Comparison of ENCODE assay signal across 8 mouse cellular contexts in the genomic region with DNA sequence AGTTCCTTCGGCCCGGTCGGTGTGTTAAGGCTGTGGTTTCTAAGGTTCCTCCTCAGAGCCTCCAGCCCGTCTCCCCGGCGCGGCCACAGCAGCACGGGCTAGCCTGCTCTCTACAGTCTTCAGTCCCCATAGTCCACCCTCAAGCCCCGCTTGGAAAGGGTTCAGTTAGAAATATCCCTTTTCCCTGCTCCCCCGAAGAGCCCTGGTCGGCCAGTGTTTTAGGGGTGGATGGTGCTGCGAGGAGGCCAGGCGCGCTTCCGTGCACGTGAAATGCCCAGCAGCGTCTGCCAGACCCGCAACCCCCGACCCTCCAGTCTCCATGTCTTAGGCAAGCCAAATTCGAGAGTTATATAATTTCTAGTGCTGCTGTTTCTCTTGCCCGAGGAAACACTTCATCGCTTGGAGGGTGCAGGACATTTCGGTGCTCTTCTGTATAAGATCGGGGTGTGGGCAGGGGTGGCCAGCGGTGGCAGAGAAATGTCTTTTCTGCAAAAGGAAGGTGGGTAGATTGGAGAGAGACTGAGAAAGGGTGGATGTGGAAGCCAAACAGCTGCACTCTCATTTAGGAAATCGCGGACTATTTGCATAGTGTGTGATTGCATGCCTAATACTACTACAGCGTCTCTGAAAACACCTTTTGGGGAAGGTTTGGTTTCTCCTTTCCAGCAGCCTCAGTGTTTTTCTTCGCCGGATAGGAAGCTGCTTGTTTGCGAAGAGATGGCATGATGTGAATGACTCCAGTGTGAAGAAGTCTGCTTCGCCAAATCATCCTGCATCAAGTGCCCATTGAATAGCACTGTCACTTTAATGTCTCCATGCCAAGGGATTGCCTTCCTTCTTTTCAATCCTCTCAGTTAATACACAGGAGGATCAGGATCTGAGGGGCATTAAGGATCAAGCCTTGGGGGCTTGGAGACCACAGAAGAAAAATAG. TPM values are rescaled to one million over a fixed set of nuclear protein-coding genes. Genes with fewer than 3 reads are reported as not detected.
A peak's percentile ranks its signal among the peaks of the same experiment; 100 is the strongest.
DNase-seq lines count a peak whose midpoint lies in the region; ATAC-seq and TF ChIP-seq lines count a peak whose summit lies in the region.

TSS of gene Dlg2 (plus strand) at position 360 of the 933 bp plus-strand sequence.

- ATAC-seq in neural tube, embryonic 11.5 days (ENCODE audit: insufficient read depth, low FRiP score, low TSS enrichment), result peak; percentile 1
- peak; percentile 72 for ATAC-seq in forebrain, postnatal 0 days
- ATAC-seq in megakaryocyte, adult 5-6 weeks (ENCODE audit: poor library complexity, severe bottlenecking), result peak; percentile 38; the same call in 1 of the 2 replicates
- ATAC-seq in stomach, postnatal 0 days (ENCODE audit: low FRiP score, low TSS enrichment), result no peak

- H3K27me3 ChIP-seq in neural tube, embryonic 11.5 days (ENCODE audit: control insufficient read depth, insufficient read depth, low read length), result no peaks in the 10 kb centered on the region
- no peaks in the 10 kb centered on the region for H3K27me3 ChIP-seq in forebrain, postnatal 0 days (ENCODE audit: insufficient read depth, low read length)
- H3K27me3 ChIP-seq in stomach, postnatal 0 days (ENCODE audit: control insufficient read depth, insufficient read depth, low read length), result no peaks in the 10 kb centered on the region

- peak; percentile 31 for DNase-seq in neural tube, embryonic 11.5 days (ENCODE audit: low spot score)
- DNase-seq in neural tube, embryonic 10.5 days (ENCODE audit: extremely low spot score, low spot score), result no peak
- no peak for DNase-seq in adrenal gland, postnatal 4 days (ENCODE audit: low spot score in 2 of 2)
- DNase-seq in forebrain, postnatal 0 days, result no peak
- peak; percentile 43 to 47 for DNase-seq in layer of hippocampus, postnatal 14 days (ENCODE audit: low spot score in 2 of 2)
- DNase-seq in stomach, postnatal 0 days (ENCODE audit: low spot score), result no peak
- DNase-seq in Muller cell, postnatal 12 days (ENCODE audit: inconsistent ontology term), result no peak

- TF ChIP-seq CTCF in forebrain, postnatal 0 days (IDR thresholded peaks at IDR 0.05; ENCODE audit: low read depth), result no peak
- TF ChIP-seq CTCF in stomach, postnatal 0 days (IDR thresholded peaks at IDR 0.05; ENCODE audit: low read depth), result no peak

- WGBS in neural tube, embryonic 11.5 days, result under 1% methylated on average over 32 of the region's 32 CpGs
- WGBS in forebrain, postnatal 0 days, result 2% methylated on average over 32 of the region's 32 CpGs
- WGBS in stomach, postnatal 0 days, result 1% methylated on average over 32 of the region's 32 CpGs

- H3K4me3 ChIP-seq in neural tube, embryonic 11.5 days (ENCODE audit: low read depth, low read length), result peak within 1 kb of the TSS; percentile 60
- peak within 1 kb of the TSS; percentile 70 for H3K4me3 ChIP-seq in forebrain, postnatal 0 days (ENCODE audit: low read depth, low read length)
- peak within 1 kb of the TSS; percentile 67 for H3K4me3 ChIP-seq in stomach, postnatal 0 days (ENCODE audit: low read depth, low read length)

- H3K9ac ChIP-seq in neural tube, embryonic 11.5 days (ENCODE audit: low read length), result peak within 1 kb of the TSS; percentile 59
- peak within 1 kb of the TSS; percentile 90 for H3K9ac ChIP-seq in forebrain, postnatal 0 days
- peak within 1 kb of the TSS; percentile 75 for H3K9ac ChIP-seq in stomach, postnatal 0 days (ENCODE audit: low read length)

- H3K4me2 ChIP-seq in neural tube, embryonic 11.5 days (ENCODE audit: low read depth), result peak within 1 kb of the TSS; percentile 71
- peak within 1 kb of the TSS; percentile 88 for H3K4me2 ChIP-seq in forebrain, postnatal 0 days (ENCODE audit: low read depth)
- peak within 1 kb of the TSS; percentile 90 for H3K4me2 ChIP-seq in stomach, postnatal 0 days (replicated peaks; ENCODE audit: low read depth)

- no peak within 1 kb of the TSS for H3K27ac ChIP-seq in neural tube, embryonic 11.5 days (ENCODE audit: low read depth, low read length)
- peak within 1 kb of the TSS; percentile 92 for H3K27ac ChIP-seq in forebrain, postnatal 0 days (ENCODE audit: low read depth, low read length)
- H3K27ac ChIP-seq in stomach, postnatal 0 days (replicated peaks), result peak within 1 kb of the TSS; percentile 75

- no peaks in the 10 kb centered on the region for H3K9me3 ChIP-seq in neural tube, embryonic 11.5 days (ENCODE audit: control insufficient read depth, low read length)
- H3K9me3 ChIP-seq in forebrain, postnatal 0 days (ENCODE audit: low read length), result no peaks in the 10 kb centered on the region
- no peaks in the 10 kb centered on the region for H3K9me3 ChIP-seq in stomach, postnatal 0 days (ENCODE audit: control insufficient read depth, low read length)

- H3K4me1 ChIP-seq in neural tube, embryonic 11.5 days (ENCODE audit: control insufficient read depth, insufficient read depth, low read length), result no peaks in the 10 kb centered on the region
- H3K4me1 ChIP-seq in forebrain, postnatal 0 days (ENCODE audit: insufficient read depth), result peaks cover 7% of the 10 kb centered on the region; the same call in 1 of the 2 replicates
- no peaks in the 10 kb centered on the region for H3K4me1 ChIP-seq in stomach, postnatal 0 days (replicated peaks; ENCODE audit: control insufficient read depth, insufficient read depth)

- no peaks in the 10 kb centered on the region for H3K36me3 ChIP-seq in neural tube, embryonic 11.5 days (ENCODE audit: control insufficient read depth, insufficient read depth, low read length)
- no peaks in the 10 kb centered on the region for H3K36me3 ChIP-seq in forebrain, postnatal 0 days (ENCODE audit: insufficient read depth)
- no peaks in the 10 kb centered on the region for H3K36me3 ChIP-seq in stomach, postnatal 0 days (ENCODE audit: control insufficient read depth, insufficient read depth, low read length)

- no peak for TF ChIP-seq EP300 in stomach, postnatal 0 days (optimal IDR thresholded peaks at IDR 0.05)

RNA-seq across cellular contexts. Expression of gene Dlg2, which starts in this region (rescaled TPM):
- 5.1 and 6.2 TPM in 2 replicates for polyA plus RNA-seq in neural tube, embryonic 11.5 days (2014; fragmentation: Nextera tagmentation; extraction: Ambion mirVana)
- 10 to 100 TPM; 82.3 to 86.9 TPM for total RNA-seq in adrenal gland, postnatal 4 days (2021)
- total RNA-seq in forebrain, postnatal 0 days (2014; rRNA removed), result 169 and 185 TPM in 2 replicates
- polyA plus RNA-seq in forebrain, postnatal 0 days (2015; fragmentation: Nextera tagmentation; extraction: Ambion mirVana), result 20.0 and 26.3 TPM in 2 replicates
- 100 to 1,000 TPM; 273 to 318 TPM for total RNA-seq in layer of hippocampus, postnatal 14 days (2021)
- not detected in 2 replicates for total RNA-seq in megakaryocyte, adult 5-6 weeks (2015)
- total RNA-seq in megakaryocyte, adult 5-6 weeks (2017), result 0.28 and 0.33 TPM in 2 replicates
- 9.8 and 12.8 TPM in 2 replicates for polyA plus RNA-seq in stomach, postnatal 0 days (2015; fragmentation: Nextera tagmentation; extraction: Ambion mirVana)

Comparison
In these comparisons a context has a peak if more than half of its experiments do, and no peak if none do; other contexts are left out.
1. RNA of gene Dlg2 (total RNA-seq): 273 to 318 TPM in layer of hippocampus, postnatal 14 days, 169 to 185 TPM in forebrain, postnatal 0 days and 82.3 to 86.9 TPM in adrenal gland, postnatal 4 days; 0.28 to 0.33 TPM in megakaryocyte, adult 5-6 weeks; every median in the first group is over 10 times any median in the second.
2. DNase-seq: peak in neural tube, embryonic 11.5 days (single experiment) and layer of hippocampus, postnatal 14 days (2 of 2); none in neural tube, embryonic 10.5 days (single experiment), adrenal gland, postnatal 4 days (0 of 2), forebrain, postnatal 0 days (single experiment), stomach, postnatal 0 days (single experiment) and Muller cell, postnatal 12 days (single experiment).
3. Peak in ATAC-seq in megakaryocyte, adult 5-6 weeks; RNA of the gene not detected or under 1 TPM.
4. Peak in every context shown above with its lines, with median percentiles within 50 percentile points of each other: H3K4me2 ChIP-seq, H3K4me3 ChIP-seq and H3K9ac ChIP-seq.